Mouse (Mus musculus): ENCODE results near the gene Gh. TPM values are rescaled to one million over a fixed set of nuclear protein-coding genes. Genes with fewer than 3 reads are reported as not detected.

The Gh gene
- polyA plus RNA-seq, 1 experiment, result not detected

DNA sequence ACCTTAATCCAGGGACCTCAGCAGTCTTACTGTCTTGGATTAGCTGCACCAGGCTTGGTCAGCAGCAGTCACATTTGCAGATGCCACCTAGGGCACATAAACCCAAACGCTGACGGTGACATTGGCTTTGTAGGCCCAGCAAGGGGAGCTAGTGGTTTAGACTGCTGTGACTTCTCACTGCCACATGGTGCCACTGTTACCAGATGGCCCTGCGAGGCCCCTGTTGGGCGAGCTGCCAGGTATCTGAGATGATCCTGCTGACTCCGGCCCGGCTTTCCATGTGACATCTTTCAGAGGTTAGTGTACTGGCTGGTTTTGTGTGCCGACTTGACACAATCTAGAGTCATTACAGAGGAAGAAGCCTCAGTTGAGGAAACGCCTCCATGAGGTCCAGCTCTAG lies 12.3 kb downstream of the Gh start:
- no peak overlapping the region for H3K27ac ChIP-seq (ENCODE audit: insufficient read depth, low read length)
- no peaks in the 10 kb centered on the region for H3K4me1 ChIP-seq (ENCODE audit: control insufficient read depth, insufficient read depth, low read length)
- TF ChIP-seq CTCF (IDR thresholded peaks at IDR 0.05; ENCODE audit: low read depth, low read length), result no peak
- TF ChIP-seq POLR2A (IDR thresholded peaks at IDR 0.05; ENCODE audit: insufficient read depth, low read length), result no peak
- no peak for TF ChIP-seq EP300 (IDR thresholded peaks at IDR 0.05; ENCODE audit: insufficient read depth, low read depth, low read length)
- no peaks in the 10 kb centered on the region for H3K36me3 ChIP-seq (ENCODE audit: control insufficient read depth, insufficient read depth, low read length, poor library complexity, severe bottlenecking)
- no peak overlapping the region for H3K9ac ChIP-seq (ENCODE audit: low read depth, poor library complexity, severe bottlenecking)
- H3K27me3 ChIP-seq (ENCODE audit: control insufficient read depth, insufficient read depth, low read length, poor library complexity, severe bottlenecking), result no peaks in the 10 kb centered on the region
- H3K4me3 ChIP-seq (ENCODE audit: low read depth, low read length), result no peak overlapping the region
- H3K9me3 ChIP-seq (replicated peaks; ENCODE audit: control insufficient read depth, insufficient read depth, low read length, poor library complexity, severe bottlenecking), result 0 out of 2 replicates have a peak, but pooled peaks cover 2% of the 10 kb centered on the region

DNA sequence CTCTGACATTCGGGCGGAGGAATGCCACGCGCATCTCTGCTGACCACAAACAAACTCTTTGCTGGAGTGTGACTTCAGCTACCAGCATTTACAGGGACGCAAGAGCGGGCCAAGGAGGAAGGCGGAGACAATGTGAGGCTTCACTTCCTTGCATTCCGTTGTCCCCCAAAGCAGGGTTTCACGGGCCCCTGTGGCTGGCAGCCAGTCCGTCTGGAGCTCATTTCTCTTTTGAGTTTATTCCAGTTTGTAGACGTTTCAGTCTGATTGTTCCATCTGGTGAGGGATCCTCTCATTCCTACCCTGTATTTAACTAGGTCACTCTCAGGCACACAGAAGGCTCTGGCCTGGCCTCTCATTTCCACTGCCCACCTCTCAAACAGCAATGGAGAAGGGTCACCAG lies 14.7 kb downstream of the Gh start:
- H3K27ac ChIP-seq (ENCODE audit: insufficient read depth, low read length), result no peak overlapping the region
- no peaks in the 10 kb centered on the region for H3K27me3 ChIP-seq (ENCODE audit: control insufficient read depth, insufficient read depth, low read length, poor library complexity, severe bottlenecking)
- H3K4me3 ChIP-seq (ENCODE audit: low read depth, low read length), result no peak overlapping the region
- TF ChIP-seq POLR2A (IDR thresholded peaks at IDR 0.05; ENCODE audit: insufficient read depth, low read length), result no peak
- TF ChIP-seq CTCF (IDR thresholded peaks at IDR 0.05; ENCODE audit: low read depth, low read length), result no peak
- no peak for TF ChIP-seq EP300 (IDR thresholded peaks at IDR 0.05; ENCODE audit: insufficient read depth, low read depth, low read length)
- H3K9ac ChIP-seq (ENCODE audit: low read depth, poor library complexity, severe bottlenecking), result no peak overlapping the region
- 0 out of 2 replicates have a peak, but pooled peaks cover 1% of the 10 kb centered on the region for H3K9me3 ChIP-seq (replicated peaks; ENCODE audit: control insufficient read depth, insufficient read depth, low read length, poor library complexity, severe bottlenecking)
- H3K4me1 ChIP-seq (ENCODE audit: control insufficient read depth, insufficient read depth, low read length), result no peaks in the 10 kb centered on the region
- no peaks in the 10 kb centered on the region for H3K36me3 ChIP-seq (ENCODE audit: control insufficient read depth, insufficient read depth, low read length, poor library complexity, severe bottlenecking)

- Histone ChIP-seq H3K9me3 (replicated peaks; ENCODE audit: control insufficient read depth, insufficient read depth, low read length, poor library complexity, severe bottlenecking) (no peaks in the 10 kb centered on the region), H3K4me1 (ENCODE audit: control insufficient read depth, insufficient read depth, low read length) (no peaks in the 10 kb centered on the region), H3K27me3 (ENCODE audit: control insufficient read depth, insufficient read depth, low read length, poor library complexity, severe bottlenecking) (no peaks in the 10 kb centered on the region), H3K36me3 (ENCODE audit: control insufficient read depth, insufficient read depth, low read length, poor library complexity, severe bottlenecking) (no peaks in the 10 kb centered on the region), H3K9ac (ENCODE audit: low read depth, poor library complexity, severe bottlenecking) (no peak overlapping the region), H3K4me3 (ENCODE audit: low read depth, low read length) (no peak overlapping the region), H3K27ac (ENCODE audit: insufficient read depth, low read length) (no peak overlapping the region)
- TF ChIP-seq POLR2A (IDR thresholded peaks at IDR 0.05; ENCODE audit: insufficient read depth, low read length), result no peak
- TF ChIP-seq CTCF (IDR thresholded peaks at IDR 0.05; ENCODE audit: low read depth, low read length), result no peak
- no peak for TF ChIP-seq EP300 (IDR thresholded peaks at IDR 0.05; ENCODE audit: insufficient read depth, low read depth, low read length)
Measured at GRCm38 (mm10) chr11:106286206-106286605, 15.5 kb downstream of the Gh start.

GRCm38 (mm10) chr11:106284126-106284525 lies 17.5 kb downstream of the Gh start:
- Histone ChIP-seq H3K27me3 (ENCODE audit: control insufficient read depth, insufficient read depth, low read length, poor library complexity, severe bottlenecking) (no peaks in the 10 kb centered on the region), H3K4me3 (ENCODE audit: low read depth, low read length) (no peak overlapping the region), H3K36me3 (ENCODE audit: control insufficient read depth, insufficient read depth, low read length, poor library complexity, severe bottlenecking) (no peaks in the 10 kb centered on the region), H3K27ac (ENCODE audit: insufficient read depth, low read length) (no peak overlapping the region), H3K9me3 (replicated peaks; ENCODE audit: control insufficient read depth, insufficient read depth, low read length, poor library complexity, severe bottlenecking) (no peaks in the 10 kb centered on the region), H3K9ac (ENCODE audit: low read depth, poor library complexity, severe bottlenecking) (no peak overlapping the region), H3K4me1 (ENCODE audit: control insufficient read depth, insufficient read depth, low read length) (no peaks in the 10 kb centered on the region)
- no peak for TF ChIP-seq POLR2A (IDR thresholded peaks at IDR 0.05; ENCODE audit: insufficient read depth, low read length)
- no peak for TF ChIP-seq EP300 (IDR thresholded peaks at IDR 0.05; ENCODE audit: insufficient read depth, low read depth, low read length)
- TF ChIP-seq CTCF (IDR thresholded peaks at IDR 0.05; ENCODE audit: low read depth, low read length), result no peak

- Histone ChIP-seq H3K9ac (ENCODE audit: low read depth, poor library complexity, severe bottlenecking) (no peak overlapping the region), H3K27me3 (ENCODE audit: control insufficient read depth, insufficient read depth, low read length, poor library complexity, severe bottlenecking) (no peaks in the 10 kb centered on the region), H3K36me3 (ENCODE audit: control insufficient read depth, insufficient read depth, low read length, poor library complexity, severe bottlenecking) (no peaks in the 10 kb centered on the region), H3K9me3 (replicated peaks; ENCODE audit: control insufficient read depth, insufficient read depth, low read length, poor library complexity, severe bottlenecking) (no peaks in the 10 kb centered on the region), H3K4me3 (ENCODE audit: low read depth, low read length) (no peak overlapping the region), H3K27ac (ENCODE audit: insufficient read depth, low read length) (no peak overlapping the region), H3K4me1 (ENCODE audit: control insufficient read depth, insufficient read depth, low read length) (no peaks in the 10 kb centered on the region)
- TF ChIP-seq POLR2A (IDR thresholded peaks at IDR 0.05; ENCODE audit: insufficient read depth, low read length) (no peak), CTCF (IDR thresholded peaks at IDR 0.05; ENCODE audit: low read depth, low read length) (no peak), EP300 (IDR thresholded peaks at IDR 0.05; ENCODE audit: insufficient read depth, low read depth, low read length) (no peak)
Measured at GRCm38 (mm10) chr11:106283371-106283770, 18.3 kb downstream of the Gh start.

DNA sequence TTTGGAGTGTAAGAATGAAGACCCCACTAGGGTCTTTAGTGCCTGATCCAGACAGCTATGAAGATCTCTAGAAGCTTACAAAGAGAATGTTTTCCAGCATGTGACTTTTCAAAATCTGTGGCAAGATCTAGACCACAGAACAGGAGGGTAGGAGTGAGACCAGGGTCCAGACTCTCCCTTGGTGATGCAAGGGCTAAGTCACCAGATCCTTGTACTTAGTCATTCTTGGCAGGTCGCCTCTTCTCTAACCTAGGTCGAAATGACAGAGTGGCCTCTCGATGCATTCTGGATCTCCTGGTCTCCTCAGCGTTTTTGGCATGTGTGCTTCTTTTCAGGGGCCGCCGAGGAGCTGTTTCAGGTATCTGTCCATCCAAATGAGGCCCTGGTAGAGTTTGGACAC lies 19.2 kb downstream of the Gh start:
- Histone ChIP-seq H3K27me3 (ENCODE audit: control insufficient read depth, insufficient read depth, low read length, poor library complexity, severe bottlenecking) (no peaks in the 10 kb centered on the region), H3K27ac (ENCODE audit: insufficient read depth, low read length) (no peak overlapping the region), H3K9ac (ENCODE audit: low read depth, poor library complexity, severe bottlenecking) (no peak overlapping the region), H3K36me3 (ENCODE audit: control insufficient read depth, insufficient read depth, low read length, poor library complexity, severe bottlenecking) (no peaks in the 10 kb centered on the region), H3K4me1 (ENCODE audit: control insufficient read depth, insufficient read depth, low read length) (no peaks in the 10 kb centered on the region), H3K9me3 (replicated peaks; ENCODE audit: control insufficient read depth, insufficient read depth, low read length, poor library complexity, severe bottlenecking) (no peaks in the 10 kb centered on the region), H3K4me3 (ENCODE audit: low read depth, low read length) (no peak overlapping the region)
- no peak for TF ChIP-seq EP300 (IDR thresholded peaks at IDR 0.05; ENCODE audit: insufficient read depth, low read depth, low read length)
- no peak for TF ChIP-seq CTCF (IDR thresholded peaks at IDR 0.05; ENCODE audit: low read depth, low read length)
- no peak for TF ChIP-seq POLR2A (IDR thresholded peaks at IDR 0.05; ENCODE audit: insufficient read depth, low read length)

All from ES-Bruce4 (cell line).